Mouse (Mus musculus) midbrain, embryonic 11.5 days (tissue): ENCODE measurements around the gene Enox1. TPM values are rescaled to one million over a fixed set of nuclear protein-coding genes. Genes with fewer than 3 reads are reported as not detected.

Source experiments
- ATAC-seq: fragments of 200-750 bp; cut with Nextera tagmentation; 2 replicates; pipeline ENCODE4 v1.8.0; 2017; ENCODE audit warnings: moderate TSS enrichment, moderate library complexity; ENCODE audit not compliant: low FRiP score
- DNase-seq: peaks from one replicate; pipeline ENCODE4 v3.0.0; 2015; ENCODE audit warnings: low spot score; ENCODE audit errors: missing footprints
- H3K27ac ChIP-seq: fragments of 300-500 bp; sonication (generic); 2 replicates; pipeline ENCODE4 v1.5.1; 2014; ENCODE audit warnings: low read depth, low read length
- H3K27me3 ChIP-seq: fragments of 300-500 bp; sonication (generic); 2 replicates; pipeline ENCODE4 v1.6.1; 2014; ENCODE audit warnings: mild to moderate bottlenecking, low read length, moderate library complexity, mixed read lengths; ENCODE audit not compliant: control insufficient read depth, insufficient read depth
- H3K36me3 ChIP-seq: fragments of 300-500 bp; sonication (generic); 2 replicates; pipeline ENCODE4 v1.6.1; 2014; ENCODE audit warnings: mild to moderate bottlenecking, low read length, moderate library complexity, mixed read lengths; ENCODE audit not compliant: control insufficient read depth, insufficient read depth
- H3K4me1 ChIP-seq: fragments of 300-500 bp; sonication (generic); 2 replicates; pipeline ENCODE4 v1.6.1; 2014; ENCODE audit warnings: low read length; ENCODE audit not compliant: control insufficient read depth, insufficient read depth
- H3K4me2 ChIP-seq: fragments of 300-500 bp; sonication (generic); 2 replicates; pipeline ENCODE4 v1.6.1; 2014; ENCODE audit warnings: mild to moderate bottlenecking, moderate library complexity
- H3K4me3 ChIP-seq: fragments of 300-500 bp; sonication (generic); 2 replicates; pipeline ENCODE4 v1.5.1; 2014; ENCODE audit warnings: low read depth, low read length
- H3K9ac ChIP-seq: fragments of 300-500 bp; sonication (generic); 2 replicates; pipeline ENCODE4 v1.6.1; 2014; ENCODE audit warnings: low read length
- H3K9me3 ChIP-seq: fragments of 300-500 bp; sonication (generic); 2 replicates; pipeline ENCODE4 v1.6.1; 2016; ENCODE audit warnings: low read length; ENCODE audit not compliant: control insufficient read depth
- WGBS: fragments of 180-500 bp; shearing (Covaris S2); extraction: QIAGEN DNeasy Blood & Tissue Kit; methylation state at CpG from one replicate; pipeline ENCODE4 v1.1.7; 2014; 5-methylcytosine and 5-hydroxymethylcytosine counted together
- polyA plus RNA-seq: library from polyadenylated mRNA; unstranded; fragments of >200 nt; fragmentation: Nextera tagmentation; extraction: Ambion mirVana; gene quantifications from 2 replicates; pipeline ENCODE4 v1.2.1, GENCODE M21; 2014

The Enox1 gene
- polyA plus RNA-seq, 1 experiment from 2014 or later = 12.8 TPM

- WGBS = 75% methylated on average over 21 of the region's 21 CpGs
- H3K27ac ChIP-seq = no peak overlapping the region
- no peak for ATAC-seq
Observed at GRCm38 (mm10) chr14:77706511-77707246, 550.1 kb downstream of the Enox1 start.

GRCm38 (mm10) chr14:77707279-77707678 is 550.7 kb downstream of the Enox1 start:
- no peaks in the 10 kb centered on the region for H3K36me3 ChIP-seq
- H3K9ac ChIP-seq = no peak overlapping the region
- WGBS = 90% methylated on average over 12 of the region's 12 CpGs
- no peak overlapping the region for H3K4me2 ChIP-seq
- H3K4me3 ChIP-seq = no peak overlapping the region
- ATAC-seq (no peak), DNase-seq (no peak)
- no peak overlapping the region for H3K27ac ChIP-seq
- no peaks in the 10 kb centered on the region for H3K27me3 ChIP-seq
- H3K9me3 ChIP-seq = no peaks in the 10 kb centered on the region; the same call in 1 of the 2 replicates
- H3K4me1 ChIP-seq = no peaks in the 10 kb centered on the region

More at GRCm38 (mm10) chr14:77706511-77707246, 550.1 kb downstream of the Enox1 start:
- no peak overlapping the region for H3K4me2 ChIP-seq
- no peaks in the 10 kb centered on the region for H3K4me1 ChIP-seq
- H3K4me3 ChIP-seq = no peak overlapping the region
- no peak for DNase-seq
- H3K36me3 ChIP-seq = no peaks in the 10 kb centered on the region
- no peaks in the 10 kb centered on the region; the same call in 1 of the 2 replicates for H3K9me3 ChIP-seq
- H3K9ac ChIP-seq = no peak overlapping the region
- H3K27me3 ChIP-seq = no peaks in the 10 kb centered on the region

GRCm38 (mm10) chr14:77708354-77709150 is 552.0 kb downstream of the Enox1 start:
- Histone ChIP-seq H3K4me1 (no peaks in the 10 kb centered on the region), H3K4me3 (no peak overlapping the region), H3K27me3 (no peaks in the 10 kb centered on the region), H3K9me3 (no peaks in the 10 kb centered on the region; the same call in 1 of the 2 replicates), H3K27ac (no peak overlapping the region), H3K9ac (no peak overlapping the region), H3K36me3 (no peaks in the 10 kb centered on the region), H3K4me2 (no peak overlapping the region)
- ATAC-seq (no peak), DNase-seq (no peak)
- 54% methylated on average over 12 of the region's 12 CpGs for WGBS

GRCm38 (mm10) chr14:77714931-77715535 is 558.5 kb downstream of the Enox1 start:
- H3K27ac ChIP-seq = no peak overlapping the region
- DNase-seq (no peak), ATAC-seq (no peak)
- no peak overlapping the region for H3K4me2 ChIP-seq
- H3K4me3 ChIP-seq = no peak overlapping the region
- no peaks in the 10 kb centered on the region for H3K4me1 ChIP-seq
- no peaks in the 10 kb centered on the region for H3K9me3 ChIP-seq
- no peaks in the 10 kb centered on the region for H3K36me3 ChIP-seq
- no peak overlapping the region for H3K9ac ChIP-seq
- 82% methylated on average over 9 of the region's 9 CpGs for WGBS
- H3K27me3 ChIP-seq = no peaks in the 10 kb centered on the region

- 85% methylated on average over 5 of the region's 5 CpGs for WGBS
- H3K9me3 ChIP-seq = no peaks in the 10 kb centered on the region
- ATAC-seq (no peak), DNase-seq (no peak)
- no peak overlapping the region for H3K9ac ChIP-seq
- no peak overlapping the region for H3K4me3 ChIP-seq
- no peaks in the 10 kb centered on the region for H3K36me3 ChIP-seq
- H3K27me3 ChIP-seq = no peaks in the 10 kb centered on the region
- H3K4me1 ChIP-seq = no peaks in the 10 kb centered on the region
- no peak overlapping the region for H3K27ac ChIP-seq
- no peak overlapping the region for H3K4me2 ChIP-seq
Observed at GRCm38 (mm10) chr14:77716981-77717380, 560.4 kb downstream of the Enox1 start.

- WGBS = 79% methylated on average over 8 of the region's 8 CpGs
Observed at GRCm38 (mm10) chr14:77718814-77719213, 562.3 kb downstream of the Enox1 start.

GRCm38 (mm10) chr14:77738056-77738455 is 581.5 kb downstream of the Enox1 start:
- Histone ChIP-seq H3K4me1 (no peaks in the 10 kb centered on the region), H3K9ac (no peak overlapping the region), H3K4me2 (no peak overlapping the region), H3K9me3 (no peaks in the 10 kb centered on the region), H3K27me3 (no peaks in the 10 kb centered on the region), H3K27ac (no peak overlapping the region), H3K4me3 (no peak overlapping the region), H3K36me3 (no peaks in the 10 kb centered on the region)
- ATAC-seq = no peak
- 78% methylated on average over 3 of the region's 3 CpGs for WGBS
- DNase-seq = no peak

More at GRCm38 (mm10) chr14:77718814-77719213, 562.3 kb downstream of the Enox1 start:
- ATAC-seq = no peak
- H3K4me2 ChIP-seq = no peak overlapping the region
- no peaks in the 10 kb centered on the region for H3K27me3 ChIP-seq
- no peak overlapping the region for H3K4me3 ChIP-seq
- DNase-seq = no peak
- H3K4me1 ChIP-seq = no peaks in the 10 kb centered on the region
- H3K27ac ChIP-seq = no peak overlapping the region
- H3K9me3 ChIP-seq = no peaks in the 10 kb centered on the region
- H3K9ac ChIP-seq = no peak overlapping the region
- H3K36me3 ChIP-seq = no peaks in the 10 kb centered on the region

GRCm38 (mm10) chr14:77738751-77739365 is 582.3 kb downstream of the Enox1 start:
- ATAC-seq = no peak
- DNase-seq = no peak
- Histone ChIP-seq H3K27ac (no peak overlapping the region), H3K4me3 (no peak overlapping the region), H3K36me3 (no peaks in the 10 kb centered on the region), H3K4me2 (no peak overlapping the region), H3K4me1 (no peaks in the 10 kb centered on the region), H3K9me3 (no peaks in the 10 kb centered on the region), H3K27me3 (no peaks in the 10 kb centered on the region), H3K9ac (no peak overlapping the region)
- 85% methylated on average over 7 of the region's 7 CpGs for WGBS
